Mouse (Mus musculus): ENCODE results near the gene Hdac4. TPM values are rescaled to one million over a fixed set of nuclear protein-coding genes. Genes with fewer than 3 reads are reported as not detected.

The Hdac4 gene
- polyA plus RNA-seq, 1 experiment from 2014 or later, result 24.1 TPM

DNA sequence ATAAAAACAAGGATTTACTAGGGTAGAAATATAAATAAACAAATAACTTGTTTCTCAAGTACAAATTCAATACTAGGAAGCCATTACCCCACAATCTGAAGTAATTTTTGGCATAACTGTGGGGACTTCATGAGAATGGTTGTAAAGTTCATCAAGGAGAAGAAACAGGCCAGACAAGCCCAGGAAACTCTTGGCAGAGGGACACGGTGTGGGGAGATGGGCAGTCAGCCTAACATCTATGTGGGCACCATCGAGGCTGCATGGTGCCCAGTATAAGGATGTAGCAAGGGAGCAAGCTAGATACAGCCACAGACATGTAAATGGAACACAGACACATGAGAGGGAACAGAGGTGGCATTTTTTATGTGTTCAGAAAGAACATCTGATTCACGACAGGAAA is 171.6 kb downstream of the Hdac4 start:
- WGBS, result 84% methylated on average over 3 of the region's 3 CpGs
- no peak overlapping the region for H3K27ac ChIP-seq (replicated peaks; ENCODE audit: low read depth, low read length)
- H3K4me3 ChIP-seq (ENCODE audit: low read depth, low read length), result no peak overlapping the region
- peaks cover 12% of the 10 kb centered on the region for H3K36me3 ChIP-seq (ENCODE audit: control insufficient read depth, insufficient read depth, low read length)
- no peaks in the 10 kb centered on the region for H3K27me3 ChIP-seq (replicated peaks; ENCODE audit: control insufficient read depth, insufficient read depth, low read length)
- H3K4me1 ChIP-seq (ENCODE audit: control insufficient read depth, insufficient read depth, low read length), result no peaks in the 10 kb centered on the region
- no peak overlapping the region for H3K4me2 ChIP-seq (ENCODE audit: low read depth, low read length)
- ATAC-seq (ENCODE audit: low read depth) (no peak), DNase-seq (ENCODE audit: low spot score) (no peak)
- H3K9me3 ChIP-seq (ENCODE audit: control insufficient read depth, low read length), result no peaks in the 10 kb centered on the region
- H3K9ac ChIP-seq (ENCODE audit: low read depth, low read length), result no peak overlapping the region

DNA sequence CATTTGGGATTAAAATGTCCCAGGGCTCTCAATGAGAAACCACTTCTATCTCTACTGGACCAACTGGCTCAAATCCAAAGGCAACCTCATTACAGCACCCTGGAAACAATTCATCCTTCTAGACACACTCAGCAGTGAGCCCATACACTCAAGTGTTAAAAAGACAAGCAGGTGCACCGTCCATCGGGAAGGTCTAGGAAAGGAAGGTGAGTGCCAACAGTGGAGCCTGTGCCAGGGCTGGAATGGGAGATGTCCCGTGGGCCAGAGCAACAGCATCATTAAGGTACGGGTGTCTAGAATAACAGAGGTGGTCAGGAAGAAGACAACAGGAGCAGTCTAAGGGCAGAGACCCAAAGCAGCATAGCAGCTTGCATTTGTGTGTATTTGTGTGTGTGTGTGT is 173.5 kb downstream of the Hdac4 start:
- ATAC-seq (ENCODE audit: low read depth), result no peak
- no peaks in the 10 kb centered on the region for H3K27me3 ChIP-seq (replicated peaks; ENCODE audit: control insufficient read depth, insufficient read depth, low read length)
- H3K9me3 ChIP-seq (ENCODE audit: control insufficient read depth, low read length), result no peaks in the 10 kb centered on the region
- no peak overlapping the region for H3K9ac ChIP-seq (ENCODE audit: low read depth, low read length)
- WGBS, result 85% methylated on average over 4 of the region's 4 CpGs
- no peak overlapping the region for H3K27ac ChIP-seq (replicated peaks; ENCODE audit: low read depth, low read length)
- H3K4me3 ChIP-seq (ENCODE audit: low read depth, low read length), result no peak overlapping the region
- peaks cover 11% of the 10 kb centered on the region; the same call in 1 of the 2 replicates for H3K36me3 ChIP-seq (ENCODE audit: control insufficient read depth, insufficient read depth, low read length)
- no peaks in the 10 kb centered on the region for H3K4me1 ChIP-seq (ENCODE audit: control insufficient read depth, insufficient read depth, low read length)
- no peak overlapping the region for H3K4me2 ChIP-seq (ENCODE audit: low read depth, low read length)
- no peak for DNase-seq (ENCODE audit: low spot score)

DNA sequence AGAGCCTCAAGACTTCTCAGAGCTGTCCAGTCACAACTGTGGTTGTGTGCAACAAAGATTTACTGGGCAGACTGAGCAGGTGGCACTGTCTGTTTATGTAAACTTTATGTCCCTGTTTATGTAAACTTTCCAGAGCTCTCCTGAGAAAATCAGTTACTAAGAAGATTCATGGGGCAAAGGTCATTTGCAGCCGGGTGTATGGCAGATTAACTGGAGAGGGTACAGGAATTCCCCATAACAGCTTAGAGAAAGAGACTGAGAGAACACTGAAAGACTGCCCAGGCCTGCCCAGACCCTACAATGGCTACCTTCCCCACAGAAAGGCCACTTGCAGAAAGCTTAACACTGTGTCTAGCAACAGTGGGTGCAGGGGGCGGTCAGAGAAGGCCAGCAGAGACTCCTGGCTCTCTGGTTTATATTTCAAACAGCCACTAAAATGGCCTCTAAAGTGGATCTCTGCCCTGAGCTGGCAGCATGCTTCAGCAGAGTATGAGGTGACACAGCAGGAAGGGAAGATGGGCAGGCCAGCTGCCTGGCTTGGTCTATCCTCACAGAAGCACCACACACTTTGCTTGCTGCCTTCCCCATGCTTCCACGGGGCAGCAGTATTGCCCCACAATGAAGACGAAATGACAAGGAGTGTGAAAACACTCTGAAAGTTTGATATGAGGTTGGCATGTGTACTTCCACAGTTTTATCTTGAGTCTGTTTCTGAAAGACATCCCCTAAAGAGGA is 179.4 kb downstream of the Hdac4 start:
- H3K4me2 ChIP-seq (ENCODE audit: low read depth, low read length), result no peak overlapping the region
- no peak overlapping the region for H3K4me3 ChIP-seq (ENCODE audit: low read depth, low read length)
- no peak overlapping the region for H3K9ac ChIP-seq (ENCODE audit: low read depth, low read length)
- DNase-seq (ENCODE audit: low spot score) (no peak), ATAC-seq (ENCODE audit: low read depth) (no peak)
- WGBS, result 74% methylated on average over 4 of the region's 4 CpGs
- no peak overlapping the region for H3K27ac ChIP-seq (replicated peaks; ENCODE audit: low read depth, low read length)
- no peaks in the 10 kb centered on the region for H3K9me3 ChIP-seq (ENCODE audit: control insufficient read depth, low read length)
- peaks cover 13% of the 10 kb centered on the region; the same call in 1 of the 2 replicates for H3K36me3 ChIP-seq (ENCODE audit: control insufficient read depth, insufficient read depth, low read length)
- no peaks in the 10 kb centered on the region for H3K4me1 ChIP-seq (ENCODE audit: control insufficient read depth, insufficient read depth, low read length)
- H3K27me3 ChIP-seq (replicated peaks; ENCODE audit: control insufficient read depth, insufficient read depth, low read length), result no peaks in the 10 kb centered on the region

DNA sequence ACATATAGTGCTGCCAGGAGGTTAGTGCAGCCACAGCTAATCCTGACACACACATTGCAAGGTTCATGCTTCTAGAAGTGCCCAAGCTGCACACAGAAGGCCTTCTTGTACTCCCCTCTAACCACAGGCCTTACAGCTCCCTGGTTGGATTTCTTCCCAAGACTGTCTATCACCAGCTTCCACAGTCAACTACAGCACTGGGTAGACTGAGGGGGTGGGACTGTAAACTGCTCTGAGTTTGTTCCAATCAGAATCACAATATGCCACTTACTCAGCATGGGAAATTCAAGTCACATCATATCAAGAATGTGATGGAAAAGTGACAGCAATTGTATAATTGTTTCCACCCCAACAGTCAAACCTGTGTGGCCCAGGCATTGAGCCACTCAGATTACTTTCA is 180.2 kb downstream of the Hdac4 start:
- H3K4me3 ChIP-seq (ENCODE audit: low read depth, low read length), result no peak overlapping the region
- no peaks in the 10 kb centered on the region for H3K4me1 ChIP-seq (ENCODE audit: control insufficient read depth, insufficient read depth, low read length)
- DNase-seq (ENCODE audit: low spot score) (no peak), ATAC-seq (ENCODE audit: low read depth) (no peak)
- H3K9ac ChIP-seq (ENCODE audit: low read depth, low read length), result no peak overlapping the region
- no peaks in the 10 kb centered on the region for H3K27me3 ChIP-seq (replicated peaks; ENCODE audit: control insufficient read depth, insufficient read depth, low read length)
- peaks cover 13% of the 10 kb centered on the region; the same call in 1 of the 2 replicates for H3K36me3 ChIP-seq (ENCODE audit: control insufficient read depth, insufficient read depth, low read length)
- no peaks in the 10 kb centered on the region for H3K9me3 ChIP-seq (ENCODE audit: control insufficient read depth, low read length)
- H3K27ac ChIP-seq (replicated peaks; ENCODE audit: low read depth, low read length), result no peak overlapping the region
- H3K4me2 ChIP-seq (ENCODE audit: low read depth, low read length), result no peak overlapping the region

DNA sequence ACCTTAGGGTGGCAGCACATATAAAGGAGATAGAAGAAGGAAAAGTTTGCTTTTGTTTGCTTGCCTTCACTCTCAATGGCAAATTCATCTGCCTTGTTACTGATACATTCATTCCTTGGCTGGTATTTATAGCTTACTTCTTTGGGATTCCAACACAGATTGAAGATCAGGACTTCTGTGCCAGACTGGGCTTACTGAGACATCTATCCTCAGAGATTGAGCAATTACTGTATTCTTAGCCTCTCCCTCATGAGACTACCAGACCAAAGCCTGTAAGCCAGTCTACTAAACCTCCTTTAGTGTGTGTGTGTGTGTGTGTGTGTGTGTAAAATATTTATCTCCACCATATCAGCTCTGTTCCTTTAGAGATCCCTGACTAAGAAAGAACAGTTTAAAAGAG is 181.0 kb downstream of the Hdac4 start:
- Histone ChIP-seq H3K27ac (replicated peaks; ENCODE audit: low read depth, low read length) (no peak overlapping the region), H3K9ac (ENCODE audit: low read depth, low read length) (no peak overlapping the region), H3K4me1 (ENCODE audit: control insufficient read depth, insufficient read depth, low read length) (no peaks in the 10 kb centered on the region), H3K4me2 (ENCODE audit: low read depth, low read length) (no peak overlapping the region), H3K9me3 (ENCODE audit: control insufficient read depth, low read length) (no peaks in the 10 kb centered on the region), H3K27me3 (replicated peaks; ENCODE audit: control insufficient read depth, insufficient read depth, low read length) (no peaks in the 10 kb centered on the region), H3K36me3 (ENCODE audit: control insufficient read depth, insufficient read depth, low read length) (peaks cover 13% of the 10 kb centered on the region; the same call in 1 of the 2 replicates), H3K4me3 (ENCODE audit: low read depth, low read length) (no peak overlapping the region)
- ATAC-seq (ENCODE audit: low read depth) (no peak), DNase-seq (ENCODE audit: low spot score) (no peak)

DNA sequence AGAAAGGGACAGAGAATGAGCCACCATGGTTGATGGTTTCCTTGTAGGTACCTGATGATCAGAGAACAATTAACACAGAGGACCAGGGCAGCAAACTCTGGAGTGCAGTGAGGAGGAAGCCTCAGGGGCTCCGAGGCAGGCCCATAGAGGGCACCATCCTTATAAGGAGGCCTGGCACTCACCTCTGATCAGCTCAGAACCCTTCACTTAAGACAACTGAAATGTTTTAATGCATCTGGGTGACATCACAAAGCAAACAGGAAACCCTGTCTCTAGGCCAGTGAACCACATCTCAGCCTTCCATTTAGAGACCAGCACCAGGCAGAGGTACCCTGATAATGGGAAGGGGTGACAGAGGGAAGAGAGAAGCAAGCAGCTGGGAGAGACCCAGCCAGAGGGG is 188.8 kb downstream of the Hdac4 start:
- Histone ChIP-seq H3K27me3 (replicated peaks; ENCODE audit: control insufficient read depth, insufficient read depth, low read length) (no peaks in the 10 kb centered on the region), H3K4me3 (ENCODE audit: low read depth, low read length) (no peak overlapping the region), H3K9ac (ENCODE audit: low read depth, low read length) (no peak overlapping the region), H3K27ac (replicated peaks; ENCODE audit: low read depth, low read length) (no peak overlapping the region), H3K36me3 (ENCODE audit: control insufficient read depth, insufficient read depth, low read length) (peaks cover 12% of the 10 kb centered on the region), H3K4me2 (ENCODE audit: low read depth, low read length) (no peak overlapping the region), H3K4me1 (ENCODE audit: control insufficient read depth, insufficient read depth, low read length) (peaks cover 5% of the 10 kb centered on the region; the same call in 1 of the 2 replicates), H3K9me3 (ENCODE audit: control insufficient read depth, low read length) (no peaks in the 10 kb centered on the region)
- ATAC-seq (ENCODE audit: low read depth), result no peak
- 41% methylated on average over 1 of the region's 1 CpGs for WGBS
- DNase-seq (ENCODE audit: low spot score), result no peak

DNA sequence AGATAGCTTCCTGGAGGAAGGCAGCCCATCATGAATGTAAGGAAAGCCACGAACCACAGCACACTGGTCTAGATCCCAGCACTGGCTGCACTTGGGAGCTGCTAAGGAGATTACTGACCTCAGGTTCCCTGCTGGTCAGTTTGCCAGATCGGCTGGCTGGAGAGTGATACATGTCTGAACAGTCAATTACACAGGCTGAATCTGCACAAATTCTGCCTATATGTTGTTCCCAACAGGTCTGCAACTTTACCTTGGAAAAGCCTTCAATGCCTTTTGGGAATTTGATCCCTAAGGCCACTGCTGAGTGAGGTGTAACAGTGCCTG is 189.9 kb downstream of the Hdac4 start:
- 0 out of 2 replicates have a peak overlapping the region, but pooled peaks have one; percentile 21 for H3K27ac ChIP-seq (replicated peaks; ENCODE audit: low read depth, low read length)
- no peak for ATAC-seq (ENCODE audit: low read depth)

DNA sequence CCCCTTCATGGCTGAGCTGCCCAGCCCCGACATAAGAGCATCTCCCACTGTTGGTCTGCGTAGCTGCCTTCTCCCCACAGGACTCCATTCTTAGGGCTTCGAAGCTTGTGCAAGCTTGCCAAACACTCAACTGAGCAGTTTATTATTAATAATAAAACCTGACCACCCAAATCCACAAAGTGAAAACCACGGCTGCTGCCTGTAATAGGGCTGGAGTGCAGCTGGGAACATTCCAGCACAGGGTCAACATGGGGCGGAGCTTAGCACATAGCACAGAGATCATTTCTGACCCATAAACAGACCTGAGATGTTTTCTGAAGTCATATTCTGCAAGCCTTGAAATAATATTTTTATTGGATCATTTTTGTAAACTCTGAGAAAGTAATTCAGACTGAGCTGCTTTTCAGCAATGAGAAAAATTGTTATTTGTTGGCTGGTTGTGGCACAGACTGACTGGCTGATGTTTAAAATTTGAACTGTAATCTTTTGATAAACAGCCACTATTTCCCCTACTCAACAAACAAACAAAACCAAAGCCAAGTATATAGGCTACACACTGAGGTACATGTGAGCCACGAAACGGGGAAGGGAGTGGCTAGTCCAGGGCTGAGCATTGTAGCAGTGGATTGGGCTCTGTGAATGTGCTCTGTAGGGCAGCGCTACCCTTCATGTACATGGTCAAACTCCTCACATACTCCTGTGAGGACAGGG is 190.4 kb downstream of the Hdac4 start:
- WGBS, result 61% methylated on average over 8 of the region's 8 CpGs
- no peaks in the 10 kb centered on the region for H3K27me3 ChIP-seq (replicated peaks; ENCODE audit: control insufficient read depth, insufficient read depth, low read length)
- ATAC-seq (ENCODE audit: low read depth), result 0 out of 2 replicates have a peak, but pooled peaks have one; percentile 44
- H3K36me3 ChIP-seq (ENCODE audit: control insufficient read depth, insufficient read depth, low read length), result peaks cover 16% of the 10 kb centered on the region
- no peak overlapping the region for H3K4me3 ChIP-seq (ENCODE audit: low read depth, low read length)
- H3K4me2 ChIP-seq (ENCODE audit: low read depth, low read length), result no peak overlapping the region
- peaks cover 5% of the 10 kb centered on the region; the same call in 1 of the 2 replicates for H3K4me1 ChIP-seq (ENCODE audit: control insufficient read depth, insufficient read depth, low read length)
- H3K9me3 ChIP-seq (ENCODE audit: control insufficient read depth, low read length), result no peaks in the 10 kb centered on the region
- H3K27ac ChIP-seq (replicated peaks; ENCODE audit: low read depth, low read length), result 0 out of 2 replicates have a peak overlapping the region, but pooled peaks have one; percentile 21
- H3K9ac ChIP-seq (ENCODE audit: low read depth, low read length), result no peak overlapping the region
- DNase-seq (ENCODE audit: low spot score), result peak; percentile 51

More for the DNA sequence above, 189.9 kb downstream of the Hdac4 start:
- H3K9me3 ChIP-seq (ENCODE audit: control insufficient read depth, low read length), result no peaks in the 10 kb centered on the region
- H3K4me3 ChIP-seq (ENCODE audit: low read depth, low read length), result no peak overlapping the region
- no peak overlapping the region for H3K4me2 ChIP-seq (ENCODE audit: low read depth, low read length)
- H3K9ac ChIP-seq (ENCODE audit: low read depth, low read length), result no peak overlapping the region
- no peaks in the 10 kb centered on the region for H3K27me3 ChIP-seq (replicated peaks; ENCODE audit: control insufficient read depth, insufficient read depth, low read length)
- DNase-seq (ENCODE audit: low spot score), result no peak
- peaks cover 5% of the 10 kb centered on the region; the same call in 1 of the 2 replicates for H3K4me1 ChIP-seq (ENCODE audit: control insufficient read depth, insufficient read depth, low read length)
- peaks cover 12% of the 10 kb centered on the region for H3K36me3 ChIP-seq (ENCODE audit: control insufficient read depth, insufficient read depth, low read length)
- 71% methylated on average over 2 of the region's 2 CpGs for whole genome bisulfite sequencing
